Mouse (Mus musculus) kidney, postnatal 25 days (tissue): ENCODE measurements around the gene Pim1.
A peak's percentile ranks its signal among the peaks of the same experiment; 100 is the strongest.

Experiments
- DNase-seq, 2 experiments: peaks; one replicate each; pipeline ENCODE4 v3.0.0; 2021; ENCODE audit warnings: mixed read lengths in 2 of 2

Pim1 gene

DNA sequence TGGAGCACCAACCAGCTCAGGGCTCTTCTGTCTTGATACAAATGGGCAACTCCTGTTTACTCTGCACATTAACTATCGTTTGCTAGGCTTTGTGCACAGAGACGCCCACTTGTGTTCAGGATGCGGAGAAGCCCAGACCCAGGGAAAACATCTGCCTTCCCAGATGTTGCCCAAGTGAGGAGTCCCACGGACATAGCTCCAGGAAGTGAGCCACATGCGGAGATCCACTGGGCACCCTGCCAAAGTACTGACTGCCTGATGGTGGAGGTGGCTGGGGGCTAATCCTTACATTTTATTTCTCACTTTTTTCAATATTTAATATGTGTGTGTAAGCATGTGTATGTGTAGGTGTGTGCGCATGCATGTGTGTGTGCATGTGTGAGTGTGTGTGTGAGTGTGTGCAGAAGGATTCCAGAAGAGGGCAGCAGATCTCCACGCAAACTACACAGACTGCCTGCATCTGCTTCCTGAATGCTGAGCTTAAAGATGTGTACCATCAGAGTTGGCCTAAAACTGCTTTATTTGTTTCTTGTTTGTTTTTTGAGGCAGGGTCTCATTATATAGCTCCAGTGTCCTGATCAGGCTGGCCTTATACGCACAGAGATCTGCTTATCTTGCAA lies 38.1 kb downstream of the Pim1 start:
- peak in 1 of 2 experiments; percentile 54 for DNase-seq

DNA sequence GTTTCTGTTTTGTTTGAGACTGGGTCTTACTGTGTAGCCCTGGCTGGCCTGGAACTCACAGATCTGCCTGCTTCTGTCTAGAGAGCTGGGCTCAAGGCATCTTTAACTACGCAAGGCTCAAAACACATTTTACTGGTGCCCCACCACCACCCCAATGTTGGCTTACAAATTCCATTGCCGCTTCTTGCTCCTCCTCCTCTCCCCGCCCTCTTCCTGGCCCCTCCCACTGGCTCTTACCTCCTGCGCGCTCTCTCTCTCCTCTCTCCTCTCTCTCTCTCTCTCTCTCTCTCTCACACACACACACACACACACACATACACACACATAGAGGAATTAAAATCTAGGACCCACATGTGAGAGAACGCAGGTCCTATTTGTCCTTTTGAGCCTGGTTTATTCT lies 40.0 kb downstream of the Pim1 start:
- no peak for DNase-seq

DNA sequence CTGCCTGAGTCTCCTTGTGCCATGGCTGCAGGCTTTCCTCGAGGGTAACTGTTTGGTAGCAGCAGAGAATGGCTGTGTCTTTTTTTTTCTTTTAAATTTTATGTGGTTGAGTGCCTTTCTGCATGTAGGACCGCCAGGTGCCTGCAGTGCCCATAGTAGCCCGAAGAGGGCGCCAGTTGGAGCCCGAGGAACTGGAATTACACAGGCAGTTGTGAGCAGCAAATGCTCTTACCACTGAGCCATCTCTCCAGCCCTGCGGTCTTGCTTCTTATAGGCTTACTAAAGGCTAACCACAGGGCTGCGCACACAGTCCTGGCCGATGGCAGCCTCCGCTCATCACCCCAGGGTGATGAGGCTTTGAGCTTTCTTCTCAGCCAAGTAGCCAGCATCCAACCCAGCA lies 40.7 kb downstream of the Pim1 start:
- no peak for DNase-seq

DNA sequence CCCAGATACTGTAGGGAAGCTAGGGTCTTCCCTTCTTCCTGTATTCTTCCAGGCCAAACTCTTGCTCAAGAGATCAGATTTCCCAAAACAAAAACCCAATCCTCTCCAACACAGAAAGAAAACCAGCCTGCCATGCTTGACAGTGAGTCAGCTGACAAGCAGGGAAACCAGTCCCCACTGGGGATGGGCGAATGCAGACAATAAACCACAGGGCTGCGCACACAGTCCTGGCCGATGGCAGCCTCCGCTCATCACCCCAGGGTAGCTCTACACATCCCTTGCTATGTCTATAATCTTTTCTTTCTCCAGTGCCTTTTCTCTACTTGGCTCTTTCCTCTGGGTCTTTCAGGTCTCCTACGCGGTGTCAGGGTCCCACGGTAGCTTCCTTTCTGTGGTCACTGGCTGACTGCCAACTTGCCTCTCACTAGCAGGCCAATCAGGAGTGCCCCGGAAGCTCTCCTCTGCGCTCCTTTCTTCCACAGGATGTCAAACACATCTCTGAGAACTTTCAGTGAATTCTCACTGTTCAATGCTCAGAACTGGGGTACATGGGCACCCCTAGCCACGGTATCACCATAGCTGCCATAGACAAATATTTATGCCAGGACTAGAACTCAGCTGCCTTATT lies 41.3 kb downstream of the Pim1 start:
- no peak for DNase-seq

DNA sequence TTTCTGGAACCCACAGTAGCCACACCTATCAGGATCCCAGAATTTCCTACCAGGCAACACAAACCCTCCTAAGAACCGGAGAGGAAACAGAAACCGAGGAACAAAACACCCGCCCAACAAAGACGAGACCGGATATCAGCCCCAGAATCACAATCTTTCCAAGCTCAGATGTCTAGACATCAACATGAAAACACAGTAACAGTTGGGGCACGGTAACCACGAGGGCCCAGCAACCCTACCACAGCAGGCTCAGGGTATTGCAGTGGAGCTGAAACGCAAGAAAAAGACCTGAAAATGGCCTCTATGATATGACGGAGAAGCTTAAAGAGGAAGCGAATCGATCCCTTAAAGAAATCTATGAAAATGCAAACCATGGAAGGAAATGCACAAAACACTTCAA lies 43.3 kb downstream of the Pim1 start:
- DNase-seq: no peak

DNA sequence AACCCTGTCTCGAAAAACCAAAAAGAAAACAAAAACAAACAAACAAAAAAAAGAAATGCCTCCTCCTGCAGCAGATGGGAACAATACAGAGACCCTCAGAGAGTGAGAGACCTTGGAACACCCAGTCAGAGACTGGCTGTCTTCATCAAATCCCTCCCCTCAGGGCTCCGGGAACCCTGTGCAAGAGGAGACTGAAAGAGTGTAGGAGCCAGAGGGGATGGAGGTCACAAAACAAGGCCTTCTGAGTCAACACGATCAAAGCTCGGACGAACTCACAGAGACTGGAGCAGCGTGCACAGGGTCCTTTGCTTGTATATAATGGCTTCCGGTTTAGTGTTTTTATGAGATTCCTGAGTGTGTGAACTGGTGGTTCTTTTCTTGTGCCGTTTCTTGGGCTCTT lies 49.9 kb downstream of the Pim1 start:
- no peak for DNase-seq

DNA sequence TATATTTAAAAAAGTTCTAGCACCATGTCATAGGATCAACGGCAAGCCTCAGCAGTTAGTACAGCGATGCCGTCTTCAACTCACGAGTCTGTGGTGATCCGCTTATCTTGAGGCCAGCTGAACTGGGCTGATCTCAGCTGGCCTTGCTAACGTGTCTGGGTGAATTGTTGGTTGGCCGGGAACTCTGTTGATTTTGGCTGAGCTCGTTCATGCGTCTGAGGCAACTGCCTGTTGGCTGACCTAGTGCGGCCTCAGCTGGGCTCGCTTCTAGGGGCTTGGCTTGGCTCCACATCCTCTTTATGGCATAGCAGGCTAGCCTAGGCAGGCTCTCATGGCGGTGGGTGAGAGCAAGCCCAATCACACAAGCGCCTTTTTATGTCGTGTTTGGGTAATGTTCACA lies 50.9 kb downstream of the Pim1 start:
- DNase-seq: peak; percentile 83 to 87

DNA sequence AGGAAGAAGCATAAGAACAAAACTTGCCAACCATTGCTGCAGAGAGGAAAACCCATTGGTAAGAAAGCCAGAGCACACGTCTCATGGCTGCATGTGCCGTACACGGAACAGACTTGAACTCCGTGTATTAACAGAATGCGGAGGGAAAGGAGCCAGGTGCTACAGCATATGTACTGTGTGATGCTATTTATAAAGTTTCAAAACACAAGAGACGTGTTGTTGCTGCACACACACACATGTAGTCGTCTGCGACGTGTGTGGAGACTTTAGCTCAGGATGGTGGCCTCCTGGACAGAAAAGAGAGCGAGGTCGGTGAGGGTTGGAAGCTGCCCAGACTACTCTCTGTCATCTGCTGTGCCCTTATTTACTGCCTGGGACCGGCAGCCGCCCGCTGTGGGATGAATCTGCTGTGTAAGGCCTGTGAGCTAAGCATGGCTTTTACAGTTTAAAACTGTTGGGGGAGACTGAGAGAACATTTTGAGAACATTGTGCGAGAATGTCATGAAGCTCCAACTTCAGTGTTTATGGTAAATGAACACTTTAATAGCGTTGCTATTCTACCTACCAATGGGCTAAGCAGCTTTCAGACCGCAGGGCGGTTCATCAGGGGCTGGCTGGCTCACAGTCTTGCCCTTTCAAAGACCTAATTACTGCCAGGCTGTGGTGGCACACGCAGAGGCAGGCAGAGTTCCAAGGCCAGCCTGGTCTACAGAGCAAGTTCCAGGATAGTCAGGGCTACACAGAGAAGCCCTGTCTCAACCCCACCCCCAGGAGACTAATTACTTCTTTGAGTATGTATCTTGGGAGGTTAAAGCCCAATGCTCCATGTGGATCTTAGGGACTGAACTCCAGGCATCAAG lies 52.5 kb downstream of the Pim1 start:
- DNase-seq: no peak

DNA sequence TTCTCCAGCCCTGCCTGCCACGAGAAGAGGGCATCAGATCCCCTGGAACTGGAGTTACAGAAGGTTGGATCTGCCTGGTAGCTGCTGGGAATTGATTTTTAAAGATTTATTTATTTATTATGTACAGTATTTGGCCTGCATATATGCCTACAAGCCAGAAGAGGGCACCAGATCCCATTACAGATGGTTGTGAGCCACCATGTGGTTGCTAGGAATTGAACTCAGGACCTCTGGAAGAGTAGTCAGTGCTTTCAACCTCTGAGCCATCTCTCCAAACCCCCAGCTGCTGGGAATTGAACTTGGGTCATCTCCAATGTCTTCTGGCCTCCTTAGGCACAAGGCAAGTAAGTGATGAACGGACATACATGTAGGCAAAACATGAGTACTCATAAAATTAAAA lies 53.5 kb downstream of the Pim1 start:
- no peak for DNase-seq

DNA sequence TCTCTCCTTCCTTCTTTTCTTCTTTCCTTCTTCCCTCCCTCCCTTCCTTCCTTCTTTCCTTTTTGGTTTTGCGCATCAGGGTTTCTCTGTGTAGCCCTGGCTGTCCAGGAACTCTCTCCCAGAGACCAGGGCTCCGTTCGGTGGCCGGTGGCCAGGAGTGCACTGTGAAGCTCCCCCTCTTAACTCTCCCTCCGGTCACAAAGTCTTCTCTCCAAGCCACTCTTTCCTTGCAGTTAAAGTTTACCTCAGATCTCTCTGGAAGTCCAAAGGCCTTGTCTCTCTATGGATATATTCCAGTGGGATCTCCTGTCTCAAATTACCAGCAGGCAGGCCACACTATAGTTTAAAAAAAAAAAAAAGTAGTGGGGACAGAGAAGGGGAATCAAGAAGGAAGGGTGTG lies 54.7 kb downstream of the Pim1 start:
- DNase-seq: peak; percentile 58 to 77
